Comparison of ENCODE assay signal across 9 mouse cellular contexts in the genomic region with DNA sequence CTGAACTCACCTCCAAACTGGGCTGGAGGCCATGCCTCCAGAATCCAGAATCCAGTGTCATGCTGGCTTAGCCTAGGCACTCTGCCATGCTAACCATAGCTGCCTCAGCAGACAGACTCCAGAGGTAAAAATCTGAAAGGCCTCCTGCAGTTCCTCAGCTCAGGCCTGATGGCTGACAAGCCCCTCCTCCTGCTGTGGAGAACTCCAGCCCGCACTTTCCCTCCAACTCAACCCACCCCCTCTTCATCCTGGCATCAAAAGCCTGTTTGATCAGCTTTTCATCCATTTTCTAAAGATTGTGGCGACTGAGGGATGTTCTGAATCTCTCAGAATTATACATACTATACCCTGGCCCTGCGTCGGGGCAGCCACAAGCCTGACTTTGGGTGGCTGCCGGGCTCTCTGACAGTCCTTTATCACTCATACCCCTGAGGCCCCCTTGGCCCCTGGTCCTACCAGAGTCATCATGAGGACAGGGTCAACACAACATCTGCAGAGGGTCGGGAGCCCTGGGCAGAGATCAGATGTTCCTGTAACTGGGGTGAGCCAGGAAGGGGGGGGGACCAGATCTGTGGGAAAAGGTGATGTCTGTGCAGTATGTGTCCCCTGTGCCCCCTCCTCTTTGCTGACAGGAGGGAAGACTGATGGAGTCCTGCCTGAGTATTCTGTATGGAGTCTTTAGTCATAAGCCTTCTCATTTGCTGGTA. TPM values are rescaled to one million over a fixed set of nuclear protein-coding genes. Genes with fewer than 3 reads are reported as not detected.
DNase-seq lines count a peak whose midpoint lies in the region; ATAC-seq lines count a peak whose summit lies in the region.
"Had no signal": no experiment of that assay in that cellular context is flagged by ENCODE, and none has a peak within 500 bp of the region (broad histone marks: within the 10 kb centered on the region; RNA-seq: fewer than 3 reads in every experiment).

No protein-coding gene starts in this region.

- 19% methylated on average over 6 of the region's 6 CpGs for WGBS in heart, embryonic 16.5 days
- WGBS in hindbrain, embryonic 13.5 days, result 8% methylated on average over 6 of the region's 6 CpGs
- 1% methylated on average over 6 of the region's 6 CpGs for WGBS in midbrain, embryonic 15.5 days

- H3K9me3 ChIP-seq in heart, embryonic 16.5 days (replicated peaks; ENCODE audit: control insufficient read depth, low read length), result 0 out of 2 replicates have a peak, but pooled peaks cover 7% of the 10 kb centered on the region
- H3K9me3 ChIP-seq in hindbrain, embryonic 13.5 days, result no peaks in the 10 kb centered on the region
- no peaks in the 10 kb centered on the region for H3K9me3 ChIP-seq in midbrain, embryonic 15.5 days

- H3K9ac ChIP-seq in heart, embryonic 16.5 days (ENCODE audit: low read length), result peak overlapping the region; percentile 52
- peak overlapping the region; percentile 60 for H3K9ac ChIP-seq in hindbrain, embryonic 13.5 days
- H3K9ac ChIP-seq in midbrain, embryonic 15.5 days, result peak overlapping the region; percentile 33

- no peaks in the 10 kb centered on the region for H3K36me3 ChIP-seq in heart, embryonic 16.5 days (ENCODE audit: control insufficient read depth, insufficient read depth)
- no peaks in the 10 kb centered on the region for H3K36me3 ChIP-seq in hindbrain, embryonic 13.5 days
- no peaks in the 10 kb centered on the region for H3K36me3 ChIP-seq in midbrain, embryonic 15.5 days (replicated peaks)
- H3K36me3 ChIP-seq: G1E had no signal

- H3K4me1 ChIP-seq in heart, embryonic 16.5 days (ENCODE audit: control insufficient read depth, insufficient read depth, low read length), result peaks cover 26% of the 10 kb centered on the region
- H3K4me1 ChIP-seq in hindbrain, embryonic 13.5 days (replicated peaks), result peaks cover 39% of the 10 kb centered on the region
- peaks cover 43% of the 10 kb centered on the region for H3K4me1 ChIP-seq in midbrain, embryonic 15.5 days

- H3K4me3 ChIP-seq in heart, embryonic 16.5 days (ENCODE audit: low read length), result no peak overlapping the region
- no peak overlapping the region for H3K4me3 ChIP-seq in hindbrain, embryonic 13.5 days
- peak overlapping the region; percentile 14 for H3K4me3 ChIP-seq in midbrain, embryonic 15.5 days

- no peak for DNase-seq in heart, postnatal 4 days
- peak; percentile 59 for DNase-seq in R1 (ENCODE audit: low read depth, low spot score)
- no peak for DNase-seq in adrenal gland, postnatal 25 days
- no peak for DNase-seq in heart, adult 9 months (ENCODE audit: low spot score in 2 of 2)
- DNase-seq in urinary bladder, adult 2 months (ENCODE audit: low spot score), result no peak

- H3K4me2 ChIP-seq in heart, embryonic 16.5 days (ENCODE audit: low read depth, low read length), result no peak overlapping the region
- H3K4me2 ChIP-seq in hindbrain, embryonic 13.5 days, result peak overlapping the region; percentile 41
- peak overlapping the region; percentile 42 for H3K4me2 ChIP-seq in midbrain, embryonic 15.5 days

- ATAC-seq in heart, embryonic 16.5 days (replicated peaks; ENCODE audit: extremely low read depth, insufficient read depth, low FRiP score), result no peak; the same call in 1 of the 2 replicates
- 0 out of 2 replicates have a peak, but pooled peaks have one; percentile 33 for ATAC-seq in hindbrain, embryonic 13.5 days (ENCODE audit: low FRiP score)
- peak; percentile 74 for ATAC-seq in midbrain, embryonic 15.5 days (replicated peaks)

- H3K27me3 ChIP-seq in heart, embryonic 16.5 days (ENCODE audit: control insufficient read depth, insufficient read depth, low read length), result no peaks in the 10 kb centered on the region
- peaks cover 18% of the 10 kb centered on the region for H3K27me3 ChIP-seq in hindbrain, embryonic 13.5 days
- no peaks in the 10 kb centered on the region; the same call in 1 of the 2 replicates for H3K27me3 ChIP-seq in midbrain, embryonic 15.5 days (replicated peaks)

- 0 out of 2 replicates have a peak overlapping the region, but pooled peaks have one; percentile 23 for H3K27ac ChIP-seq in heart, embryonic 16.5 days (ENCODE audit: low read length)
- H3K27ac ChIP-seq in hindbrain, embryonic 13.5 days, result peak overlapping the region; percentile 50
- H3K27ac ChIP-seq in midbrain, embryonic 15.5 days, result peak overlapping the region; percentile 81

RNA-seq across cellular contexts. Expression of a gene that starts 9.7 kb away (rescaled TPM):
- polyA plus RNA-seq in heart, embryonic 16.5 days (2015; fragmentation: Nextera tagmentation; extraction: Ambion mirVana), result 2.3 and 3.2 TPM in 2 replicates
- 1 to 10 TPM in 1 of 2 experiments, under 1 TPM in 1; 0.98 to 1.4 TPM for total RNA-seq in heart, postnatal 4 days (2021)
- 2.0 and 2.2 TPM in 2 replicates for polyA plus RNA-seq in hindbrain, embryonic 13.5 days (2015; fragmentation: Nextera tagmentation; extraction: Ambion mirVana)
- polyA plus RNA-seq in midbrain, embryonic 15.5 days (2015; fragmentation: Nextera tagmentation; extraction: Ambion mirVana), result 2.9 TPM in 2 replicates
- total RNA-seq in adrenal gland, postnatal 25 days (2021), result 1.2 and 1.5 TPM in 2 replicates
- polyA plus RNA-seq in urinary bladder, adult 2 months (2012; rRNA removed), result 4.6 and 5.0 TPM in 2 replicates

RNA-seq across cellular contexts. Expression of a gene that starts 46.5 kb away (rescaled TPM):
- polyA plus RNA-seq in heart, embryonic 16.5 days (2015; fragmentation: Nextera tagmentation; extraction: Ambion mirVana), result 77.1 and 80.5 TPM in 2 replicates
- total RNA-seq in heart, postnatal 4 days (2021), result 10 to 100 TPM; 73.2 to 74.7 TPM
- polyA plus RNA-seq in hindbrain, embryonic 13.5 days (2015; fragmentation: Nextera tagmentation; extraction: Ambion mirVana), result 30.8 and 32.4 TPM in 2 replicates
- 24.9 and 27.8 TPM in 2 replicates for polyA plus RNA-seq in midbrain, embryonic 15.5 days (2015; fragmentation: Nextera tagmentation; extraction: Ambion mirVana)
- total RNA-seq in adrenal gland, postnatal 25 days (2021), result 53.0 and 70.8 TPM in 2 replicates
- 48.2 and 70.3 TPM in 2 replicates for polyA plus RNA-seq in urinary bladder, adult 2 months (2012; rRNA removed)

RNA-seq across cellular contexts. Expression of a gene that starts 55.1 kb away (rescaled TPM):
- 4.0 and 4.4 TPM in 2 replicates for polyA plus RNA-seq in heart, embryonic 16.5 days (2015; fragmentation: Nextera tagmentation; extraction: Ambion mirVana)
- total RNA-seq in heart, postnatal 4 days (2021), result 10 to 100 TPM; 71.1 to 78.7 TPM
- polyA plus RNA-seq in hindbrain, embryonic 13.5 days (2015; fragmentation: Nextera tagmentation; extraction: Ambion mirVana), result 11.8 and 12.6 TPM in 2 replicates
- polyA plus RNA-seq in midbrain, embryonic 15.5 days (2015; fragmentation: Nextera tagmentation; extraction: Ambion mirVana), result 15.1 and 15.9 TPM in 2 replicates
- 87.9 and 103 TPM in 2 replicates for total RNA-seq in adrenal gland, postnatal 25 days (2021)
- polyA plus RNA-seq in urinary bladder, adult 2 months (2012; rRNA removed), result 15.0 and 21.0 TPM in 2 replicates

Comparison
In these comparisons a context has a peak if more than half of its experiments do, and no peak if none do; other contexts are left out.
1. H3K27ac ChIP-seq: peak in every context shown above with its lines; median percentile 81 in midbrain, embryonic 15.5 days; 50 in hindbrain, embryonic 13.5 days; 23 in heart, embryonic 16.5 days.